Mouse (Mus musculus) brain, embryonic 18.5 days (tissue): Measurements from ENCODE around the gene Adcy4.

Experiments
- DNase-seq: peaks from one replicate; pipeline ENCODE4 v3.0.0-alpha.2; 2012; ENCODE audit warnings: low read depth, low spot score

Adcy4 gene

GRCm38 (mm10) chr14:55783958-55784235 is at the start of gene Adcy4:
Gene Adcy4 (minus strand): TSS chr14:55784095.
- DNase-seq = no peak

- DNase-seq = no peak
Observed at GRCm38 (mm10) chr14:55833126-55833525, 49.2 kb upstream of the Adcy4 start.

- DNase-seq = no peak
Observed at GRCm38 (mm10) chr14:55830331-55830730, 46.4 kb upstream of the Adcy4 start.

- DNase-seq = no peak
Observed at GRCm38 (mm10) chr14:55829854-55830253, 46.0 kb upstream of the Adcy4 start.

GRCm38 (mm10) chr14:55828716-55829263 is 44.9 kb upstream of the Adcy4 start:
- no peak for DNase-seq

- DNase-seq = no peak
Observed at GRCm38 (mm10) chr14:55826551-55827340, 42.9 kb upstream of the Adcy4 start.

- DNase-seq = no peak
Observed at GRCm38 (mm10) chr14:55826142-55826541, 42.2 kb upstream of the Adcy4 start.

GRCm38 (mm10) chr14:55825216-55826051 is 41.5 kb upstream of the Adcy4 start:
- DNase-seq = no peak

- DNase-seq = no peak
Observed at GRCm38 (mm10) chr14:55824481-55825215, 40.8 kb upstream of the Adcy4 start.

- DNase-seq = no peak
Observed at GRCm38 (mm10) chr14:55824001-55824480, 40.1 kb upstream of the Adcy4 start.

GRCm38 (mm10) chr14:55822991-55823762 is 39.3 kb upstream of the Adcy4 start, which contains the start of gene Nfatc4:
Gene Nfatc4 (plus strand): TSS chr14:55823144.
- DNase-seq = no peak

GRCm38 (mm10) chr14:55822435-55822990 is 38.6 kb upstream of the Adcy4 start:
- DNase-seq = no peak

GRCm38 (mm10) chr14:55820576-55820975 is 36.7 kb upstream of the Adcy4 start:
- DNase-seq = no peak

- no peak for DNase-seq
Observed at GRCm38 (mm10) chr14:55819845-55820405, 36.0 kb upstream of the Adcy4 start.

- DNase-seq = no peak
Observed at GRCm38 (mm10) chr14:55815310-55815751, 31.4 kb upstream of the Adcy4 start.

GRCm38 (mm10) chr14:55814885-55815284 is 31.0 kb upstream of the Adcy4 start:
- DNase-seq = peak; percentile 66

- DNase-seq = no peak
Observed at GRCm38 (mm10) chr14:55795380-55796163, 11.7 kb upstream of the Adcy4 start.

GRCm38 (mm10) chr14:55793946-55794345 is 10.1 kb upstream of the Adcy4 start:
- DNase-seq = no peak

GRCm38 (mm10) chr14:55793461-55793860 is 9.6 kb upstream of the Adcy4 start:
- DNase-seq = no peak
